Mouse (Mus musculus) layer of hippocampus, adult 2 months (tissue): ENCODE measurements around the gene Agbl4. TPM values are rescaled to one million over a fixed set of nuclear protein-coding genes. Genes with fewer than 3 reads are reported as not detected.
A peak's percentile ranks its signal among the peaks of the same experiment; 100 is the strongest.

ENCODE experiments used
- DNase-seq, 2 experiments: peaks; one replicate each; pipeline ENCODE4 v3.0.0; 2022; ENCODE audit warnings: low spot score in 2 of 2
- H3K27ac ChIP-seq: fragments of 200-600 bp; 2 replicates; pipeline ENCODE4 v1.8.1; 2022
- H3K4me3 ChIP-seq: fragments of 200-600 bp; 2 replicates; pipeline ENCODE4 v1.8.1; 2022; ENCODE audit warnings: mild to moderate bottlenecking
- CTCF ChIP-seq: fragments of 200-600 bp; conservative IDR thresholded peaks from 2 replicates; pipeline ENCODE4 v1.8.1; 2022; ENCODE audit warnings: antibody characterized with exemption, mild to moderate bottlenecking, moderate library complexity
- total RNA-seq, 2 experiments: library from RNA; stranded (reverse); gene quantifications; 2 replicates each; pipeline ENCODE4 v1.2.3; 2021

Gene Agbl4
- total RNA-seq, 2 experiments from 2014 or later, result 13.5 to 15.7 TPM

DNA sequence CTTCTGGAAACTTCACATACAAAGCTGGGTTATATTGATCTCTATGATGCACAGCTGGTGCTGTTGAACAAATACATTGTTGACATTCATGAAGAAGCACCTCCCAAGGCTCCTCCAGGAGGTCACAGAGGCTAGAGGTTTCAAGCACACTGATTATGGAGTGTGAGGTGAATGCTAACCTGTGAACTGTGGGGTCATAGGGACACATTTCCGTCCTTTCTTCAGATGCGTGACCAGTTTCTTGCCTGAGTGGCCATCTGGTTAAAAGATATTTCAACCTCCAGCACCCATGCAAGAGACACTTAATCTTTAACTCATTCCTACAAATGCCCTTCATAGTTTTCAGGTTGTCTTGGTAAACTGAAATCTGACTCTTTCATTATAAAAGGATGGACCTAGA, 985.6 kb downstream of the Agbl4 start:
- no peak overlapping the region for H3K4me3 ChIP-seq
- no peak for DNase-seq
- no peak overlapping the region for H3K27ac ChIP-seq
- TF ChIP-seq CTCF, result no peak

DNA sequence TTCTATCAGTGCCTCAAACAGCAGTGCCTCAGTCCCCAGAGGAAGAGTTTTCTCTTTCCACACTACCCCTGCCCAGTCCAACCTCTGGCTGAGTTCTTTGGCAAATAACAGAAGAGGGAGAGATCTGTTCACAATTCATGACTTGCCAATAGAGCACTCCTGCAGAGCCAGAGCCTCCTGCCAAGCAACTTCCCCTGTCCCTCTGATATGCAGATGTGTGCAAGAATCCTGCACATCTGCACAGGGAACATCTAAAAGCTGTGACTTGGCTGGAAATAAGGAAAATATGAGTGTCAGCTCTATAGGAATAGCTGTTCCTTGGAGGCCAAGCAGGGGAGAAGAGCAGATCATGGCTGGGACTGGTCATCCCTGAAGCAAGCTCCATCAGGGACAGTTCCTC, 993.3 kb downstream of the Agbl4 start:
- no peak for TF ChIP-seq CTCF
- DNase-seq, result no peak

DNA sequence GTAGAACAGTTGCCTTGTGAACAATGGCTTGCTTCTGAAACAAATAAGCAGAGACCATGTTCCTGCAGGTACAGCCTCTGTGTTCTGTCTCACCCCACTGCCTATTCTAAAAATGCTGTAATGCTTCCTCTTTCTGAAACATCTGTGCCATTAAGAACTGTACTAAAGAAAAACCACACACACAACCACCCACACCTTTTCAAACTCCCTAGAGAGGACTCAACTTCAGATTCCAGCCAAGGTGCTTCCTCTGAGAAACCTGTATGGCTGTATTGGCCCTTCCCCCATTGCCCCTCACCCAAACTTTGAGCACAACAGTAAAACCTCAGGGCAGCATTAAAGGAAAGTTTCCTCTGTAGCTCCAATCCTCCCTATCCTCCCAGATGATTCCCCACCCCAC, 1002.3 kb downstream of the Agbl4 start:
- no peak for TF ChIP-seq CTCF
- Histone ChIP-seq H3K27ac (no peak overlapping the region), H3K4me3 (no peak overlapping the region)
- no peak for DNase-seq

More for the DNA sequence above, 993.3 kb downstream of the Agbl4 start:
- Histone ChIP-seq H3K4me3 (no peak overlapping the region), H3K27ac (no peak overlapping the region)

DNA sequence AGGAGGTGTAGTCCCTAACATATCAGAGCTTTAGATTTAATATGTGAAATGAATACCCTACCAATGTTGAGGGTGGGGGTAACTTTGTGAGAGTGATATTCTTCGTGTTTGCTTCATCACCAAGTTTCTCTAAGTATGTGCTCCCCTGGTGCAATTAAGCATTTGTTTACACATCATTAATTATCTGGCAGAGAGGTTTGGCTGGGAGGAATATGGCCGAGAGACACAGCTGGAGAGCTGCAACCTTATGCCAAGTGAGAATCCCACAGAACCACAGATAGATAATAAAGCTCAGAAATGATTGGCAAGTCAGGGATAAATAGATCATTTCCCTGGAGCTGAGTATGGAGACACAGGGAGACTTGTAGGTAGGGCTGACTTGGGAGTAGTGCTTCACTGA, 1003.2 kb downstream of the Agbl4 start:
- Histone ChIP-seq H3K4me3 (no peak overlapping the region), H3K27ac (no peak overlapping the region)
- no peak for TF ChIP-seq CTCF
- DNase-seq, result no peak

DNA sequence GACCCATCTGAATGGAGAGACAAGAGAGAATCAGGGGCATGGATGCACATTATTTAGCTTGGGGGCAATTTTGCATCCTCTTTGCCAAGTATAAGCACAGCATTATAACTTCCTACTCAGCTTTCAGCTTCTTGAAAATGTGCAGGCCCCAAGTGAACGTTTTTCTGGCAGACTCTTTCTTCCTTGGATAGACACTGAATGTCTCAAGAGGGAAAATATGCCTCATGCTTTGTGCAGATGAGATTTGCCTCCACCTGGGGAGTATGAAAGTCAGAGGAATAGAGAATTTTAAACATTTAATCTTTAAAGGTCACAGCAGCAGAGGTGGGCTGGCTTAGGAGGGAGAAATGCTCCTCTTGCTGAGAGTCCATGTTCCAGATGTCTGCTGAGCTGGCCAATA, 1005.8 kb downstream of the Agbl4 start:
- H3K4me3 ChIP-seq, result no peak overlapping the region
- 0 out of 2 replicates have a peak overlapping the region, but pooled peaks have one; percentile 2 for H3K27ac ChIP-seq
- DNase-seq, result no peak
- no peak for TF ChIP-seq CTCF

DNA sequence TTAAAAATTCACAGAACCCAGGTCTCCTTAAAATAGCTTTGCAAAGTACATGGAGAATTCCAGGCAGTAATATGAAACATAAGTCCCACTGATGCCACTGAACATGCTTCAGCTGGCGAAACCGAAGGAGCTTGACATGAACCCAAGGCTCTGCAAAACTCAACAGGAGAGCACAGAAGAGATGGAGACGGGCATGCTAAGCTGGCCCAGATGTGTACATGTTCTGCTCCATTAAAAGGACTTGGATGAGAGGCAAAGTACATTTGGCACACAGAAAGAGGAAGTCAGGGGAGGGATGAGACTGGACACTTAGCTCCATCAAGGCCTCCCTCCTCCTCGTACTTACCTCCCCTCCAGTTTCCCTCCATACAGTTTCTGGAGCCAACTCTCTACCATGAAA, 1013.3 kb downstream of the Agbl4 start:
- TF ChIP-seq CTCF, result no peak
- no peak for DNase-seq
- H3K27ac ChIP-seq, result no peak overlapping the region
- H3K4me3 ChIP-seq, result no peak overlapping the region

DNA sequence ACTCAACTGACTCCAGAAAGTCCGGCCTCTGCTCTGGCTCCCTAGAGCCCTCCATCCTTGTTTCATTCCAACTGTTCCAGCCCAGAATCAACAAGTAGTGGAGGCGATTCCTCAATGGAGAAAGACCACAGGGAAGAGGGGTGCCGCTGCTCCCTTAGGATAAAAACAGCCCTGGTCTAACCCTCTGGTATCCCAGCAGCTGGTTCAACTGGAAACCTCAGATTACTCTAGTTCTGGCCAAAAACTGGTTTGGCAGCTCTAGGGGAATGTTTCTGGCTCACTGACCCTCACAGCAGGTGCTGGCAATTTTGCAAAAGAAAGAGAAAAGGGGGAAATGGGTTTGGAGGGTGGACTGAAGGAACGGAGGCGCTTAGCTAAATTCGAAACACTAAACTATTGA, 1016.9 kb downstream of the Agbl4 start:
- DNase-seq, result no peak
- Histone ChIP-seq H3K27ac (peak overlapping the region; percentile 81; the same call in 1 of the 2 replicates), H3K4me3 (peak overlapping the region; percentile 67)
- no peak for TF ChIP-seq CTCF

DNA sequence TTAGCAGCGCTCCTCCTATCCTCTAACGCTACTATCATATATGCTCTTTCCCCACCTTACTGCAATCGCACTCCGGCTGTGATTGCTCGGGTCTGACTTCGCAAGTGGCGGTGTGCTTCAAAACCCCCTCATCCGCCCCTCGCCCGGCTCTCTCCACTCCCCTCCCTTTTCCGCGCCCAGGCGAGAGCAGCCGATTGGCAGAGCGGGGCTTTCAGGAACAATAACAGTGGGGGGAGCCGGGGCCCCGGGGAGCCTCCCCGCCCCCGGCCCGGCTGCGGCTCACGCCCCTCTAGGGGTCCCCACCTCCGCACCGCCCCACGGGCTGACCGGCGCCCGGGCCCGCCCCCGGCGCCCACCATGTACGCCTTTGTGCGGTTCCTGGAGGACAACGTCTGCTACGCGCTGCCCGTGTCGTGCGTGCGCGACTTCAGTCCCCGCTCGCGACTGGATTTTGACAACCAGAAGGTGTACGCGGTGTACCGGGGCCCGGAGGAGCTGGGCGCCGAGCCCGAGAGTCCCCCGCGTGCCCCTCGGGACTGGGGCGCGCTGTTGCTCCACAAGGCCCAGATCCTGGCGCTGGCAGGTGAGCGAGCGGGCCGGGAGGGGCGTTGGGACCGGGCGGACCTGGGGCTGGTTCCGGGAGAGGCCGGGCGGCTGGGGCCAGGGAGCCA, 1017.5 kb downstream of the Agbl4 start, which contains the start of gene Bend5:
Gene Bend5 (plus strand): TSS at position 189 of the 671 bp plus-strand sequence.
- no peak for TF ChIP-seq CTCF
- Histone ChIP-seq H3K27ac (peak within 1 kb of the TSS; percentile 81), H3K4me3 (peak within 1 kb of the TSS; percentile 67)
- DNase-seq, result peak; percentile 58 to 64

DNA sequence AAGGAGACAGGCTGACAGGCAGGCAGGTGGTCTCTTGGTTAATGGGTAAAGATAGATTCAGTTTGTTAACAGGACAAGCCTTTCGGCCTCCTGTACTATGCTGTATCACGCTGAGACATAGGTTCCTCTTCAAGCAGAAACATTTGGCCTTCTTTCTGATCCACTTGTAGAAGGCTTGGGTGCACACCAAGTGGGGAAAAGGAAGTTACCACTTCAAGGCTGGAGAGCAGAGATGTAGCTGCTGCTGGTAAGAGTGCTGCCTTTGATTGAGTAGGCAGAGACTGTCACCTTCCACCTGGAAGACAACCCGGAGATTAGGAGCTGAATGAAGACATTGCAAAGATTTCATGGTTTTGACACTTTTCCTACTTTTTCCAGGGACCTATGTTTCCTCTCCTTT, 1018.7 kb downstream of the Agbl4 start:
- peak overlapping the region; percentile 81; the same call in 1 of the 2 replicates for H3K27ac ChIP-seq
- no peak for TF ChIP-seq CTCF
- no peak for DNase-seq
- H3K4me3 ChIP-seq, result peak overlapping the region; percentile 67

DNA sequence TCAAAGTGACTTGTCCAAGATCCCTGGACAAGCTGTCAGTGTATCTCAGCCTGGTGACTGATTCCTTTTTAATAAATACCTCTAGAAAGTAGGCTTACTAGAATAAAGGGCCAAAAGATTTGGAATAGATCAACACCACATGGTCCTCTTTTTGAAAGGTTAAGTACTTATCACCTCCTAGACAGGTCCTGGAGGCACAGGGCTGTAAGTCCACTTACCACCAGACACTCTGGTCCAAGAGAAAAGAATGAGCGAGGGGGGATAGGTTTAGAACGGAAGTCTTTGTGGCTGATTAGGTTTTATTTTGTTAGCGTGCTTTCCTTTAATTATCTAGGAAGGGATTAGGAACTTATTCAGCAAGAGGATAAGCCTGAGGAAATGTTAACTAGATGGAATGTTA, 1019.1 kb downstream of the Agbl4 start:
- no peak for DNase-seq

DNA sequence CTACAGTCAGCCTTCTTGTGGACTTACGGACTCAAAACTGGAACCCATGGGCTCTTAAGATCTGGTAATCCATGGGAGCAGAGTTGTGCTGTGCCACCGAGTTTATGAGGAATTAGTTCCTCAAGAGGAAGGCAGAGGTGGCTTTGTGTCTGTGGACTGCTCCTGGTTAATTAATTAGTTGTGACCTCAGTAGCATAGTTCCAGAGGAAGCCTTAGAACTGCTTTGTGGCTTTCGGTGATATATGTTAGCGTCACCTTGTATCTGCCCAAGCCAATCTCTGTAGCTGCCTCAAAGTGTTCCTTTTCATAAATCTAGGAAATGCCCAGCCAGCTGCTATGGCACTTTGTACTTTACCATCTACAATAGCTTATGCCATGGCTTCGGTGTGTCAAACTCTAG, 1020.3 kb downstream of the Agbl4 start:
- Histone ChIP-seq H3K4me3 (no peak overlapping the region), H3K27ac (no peak overlapping the region)
- TF ChIP-seq CTCF, result no peak
- DNase-seq, result no peak

More for the DNA sequence above, 1019.1 kb downstream of the Agbl4 start:
- TF ChIP-seq CTCF, result no peak
- Histone ChIP-seq H3K27ac (no peak overlapping the region), H3K4me3 (no peak overlapping the region)

DNA sequence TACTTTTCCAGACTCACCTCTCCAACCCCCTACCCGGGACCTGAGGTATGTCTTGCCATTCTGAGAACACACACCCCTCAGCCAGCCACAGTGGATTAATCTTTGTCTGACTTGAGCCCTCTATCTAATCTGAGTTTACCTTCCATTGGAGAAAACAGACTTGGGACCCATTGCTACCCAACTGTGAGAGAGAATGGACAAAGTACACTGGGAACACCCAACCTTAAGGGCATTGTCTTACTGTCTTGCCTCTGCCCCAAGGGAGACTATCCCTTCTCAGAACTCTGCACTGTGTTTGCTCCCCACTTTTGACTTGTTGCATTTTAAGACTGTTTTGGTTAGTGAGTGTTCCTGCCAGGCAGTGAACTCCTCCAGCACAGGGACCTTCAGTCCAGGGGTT, 1022.0 kb downstream of the Agbl4 start:
- TF ChIP-seq CTCF, result no peak
- no peak overlapping the region for H3K27ac ChIP-seq

DNA sequence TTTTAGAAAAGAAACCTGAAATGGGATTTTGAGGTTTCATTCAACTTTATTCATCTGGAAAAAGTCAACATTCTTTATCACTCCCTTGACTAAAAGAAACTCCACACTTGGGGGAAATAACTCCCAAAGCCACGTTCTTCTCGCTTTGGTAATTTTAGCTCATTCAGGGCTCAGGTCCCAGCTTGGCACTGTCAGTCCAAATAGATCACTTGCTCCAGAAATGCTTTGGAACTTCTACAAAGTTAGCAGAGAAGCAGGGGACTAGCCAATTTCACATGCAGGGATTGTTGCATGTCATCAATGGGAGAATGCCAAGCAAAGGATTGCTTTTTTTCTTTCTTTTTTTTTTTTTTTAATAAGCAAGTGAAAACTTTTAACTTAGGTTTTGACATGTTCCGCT, 1022.6 kb downstream of the Agbl4 start:
- TF ChIP-seq CTCF, result no peak
- H3K4me3 ChIP-seq, result no peak overlapping the region
- DNase-seq, result no peak
- H3K27ac ChIP-seq, result no peak overlapping the region

More for the DNA sequence above, 1022.0 kb downstream of the Agbl4 start:
- DNase-seq, result no peak
- no peak overlapping the region for H3K4me3 ChIP-seq

DNA sequence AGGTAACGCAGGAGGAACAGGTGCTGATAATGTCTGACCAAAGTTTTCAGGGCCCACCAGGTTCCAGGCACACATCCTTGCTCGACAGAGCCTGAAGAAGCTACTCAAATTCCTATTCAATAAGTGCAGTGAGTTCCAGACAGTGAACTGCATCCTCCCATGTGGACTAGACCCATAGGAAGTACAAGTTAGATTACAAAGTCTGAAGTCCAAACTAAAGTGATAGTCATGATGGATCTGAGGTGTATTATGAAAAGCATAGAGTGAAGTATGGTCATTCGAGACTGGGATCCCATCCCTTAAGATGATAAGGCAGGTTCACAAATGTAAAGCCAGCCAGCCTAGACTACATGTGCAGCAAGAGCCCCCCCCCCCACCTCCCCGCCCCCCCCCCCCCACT, 1023.5 kb downstream of the Agbl4 start:
- Histone ChIP-seq H3K27ac (no peak overlapping the region), H3K4me3 (no peak overlapping the region)
- DNase-seq, result no peak
- TF ChIP-seq CTCF, result no peak

DNA sequence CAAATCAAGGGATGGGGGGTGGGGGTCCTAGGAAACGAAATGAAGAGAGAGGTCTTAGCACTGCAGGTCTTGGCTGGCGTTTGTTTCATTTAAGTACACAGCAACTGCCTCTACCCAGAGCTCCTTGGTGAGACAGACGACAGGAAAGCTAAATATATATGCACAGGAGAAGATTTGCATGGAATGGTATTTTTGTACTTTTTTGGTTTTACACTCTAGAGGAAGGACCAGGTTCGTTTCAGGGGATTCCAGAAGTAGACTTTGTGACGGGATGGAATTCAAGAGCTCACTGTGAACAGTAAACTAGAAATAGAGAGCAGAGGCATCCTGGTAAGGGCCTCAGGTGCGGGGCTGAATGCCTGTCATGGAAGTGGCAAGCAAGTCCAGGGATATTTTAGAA, 1024.3 kb downstream of the Agbl4 start:
- no peak for DNase-seq
- no peak overlapping the region for H3K27ac ChIP-seq
- H3K4me3 ChIP-seq, result no peak overlapping the region
- TF ChIP-seq CTCF, result no peak
